Mouse (Mus musculus): ENCODE measurements around the gene Spink4. TPM values are rescaled to one million over a fixed set of nuclear protein-coding genes. Genes with fewer than 3 reads are reported as not detected.
A peak's percentile ranks its signal among the peaks of the same experiment; 100 is the strongest.
"Not testable (repeated sequence)": the region's sequence is repeated elsewhere in the genome, so short reads cannot be mapped to it uniquely, and the experiment has no call there.

Spink4 gene
- polyA plus RNA-seq, 1 experiment from 2014 or later, result not detected

- Histone ChIP-seq H3K4me1 (no peaks in the 10 kb centered on the region), H3K9me3 (no peaks in the 10 kb centered on the region), H3K4me2 (replicated peaks) (no peak overlapping the region), H3K4me3 (no peak overlapping the region), H3K9ac (no peak overlapping the region), H3K36me3 (no peaks in the 10 kb centered on the region), H3K27me3 (no peaks in the 10 kb centered on the region), H3K27ac (no peak overlapping the region)
- no peak for ATAC-seq (ENCODE audit: low FRiP score, low read depth)
Measured at GRCm38 (mm10) chr4:40914287-40914867, 5.5 kb upstream of the Spink4 start.

- Histone ChIP-seq H3K36me3 (no peaks in the 10 kb centered on the region), H3K9ac (no peak overlapping the region), H3K4me2 (replicated peaks) (no peak overlapping the region), H3K27ac (no peak overlapping the region), H3K4me3 (no peak overlapping the region), H3K9me3 (no peaks in the 10 kb centered on the region), H3K4me1 (0 out of 2 replicates have a peak, but pooled peaks cover 3% of the 10 kb centered on the region), H3K27me3 (no peaks in the 10 kb centered on the region)
- 77% methylated on average over 5 of the region's 5 CpGs for WGBS
- ATAC-seq (ENCODE audit: low FRiP score, low read depth), result no peak
Measured at GRCm38 (mm10) chr4:40915947-40916346, 3.9 kb upstream of the Spink4 start.

GRCm38 (mm10) chr4:40916592-40917155, 3.2 kb upstream of the Spink4 start:
- Histone ChIP-seq H3K27me3 (no peaks in the 10 kb centered on the region), H3K4me3 (no peak overlapping the region), H3K4me1 (0 out of 2 replicates have a peak, but pooled peaks cover 3% of the 10 kb centered on the region), H3K36me3 (no peaks in the 10 kb centered on the region), H3K9ac (no peak overlapping the region), H3K4me2 (replicated peaks) (no peak overlapping the region), H3K27ac (no peak overlapping the region), H3K9me3 (no peaks in the 10 kb centered on the region)
- ATAC-seq (ENCODE audit: low FRiP score, low read depth), result no peak
- 91% methylated on average over 7 of the region's 7 CpGs for WGBS

GRCm38 (mm10) chr4:40920576-40920975, 724 bp downstream of the Spink4 start:
- no peaks in the 10 kb centered on the region for H3K36me3 ChIP-seq
- 0 out of 2 replicates have a peak, but pooled peaks cover 3% of the 10 kb centered on the region for H3K4me1 ChIP-seq
- no peak overlapping the region for H3K9ac ChIP-seq
- ATAC-seq (ENCODE audit: low FRiP score, low read depth), result no peak
- no peaks in the 10 kb centered on the region for H3K9me3 ChIP-seq
- H3K4me2 ChIP-seq (replicated peaks), result no peak overlapping the region
- no peaks in the 10 kb centered on the region for H3K27me3 ChIP-seq
- H3K4me3 ChIP-seq, result no peak overlapping the region
- 86% methylated on average over 2 of the region's 2 CpGs for WGBS
- no peak overlapping the region for H3K27ac ChIP-seq

- Histone ChIP-seq H3K4me2 (replicated peaks) (no peak overlapping the region), H3K4me3 (no peak overlapping the region)
- WGBS, result 63% methylated on average over 3 of the region's 3 CpGs
Measured at GRCm38 (mm10) chr4:40921288-40921687, 1.4 kb downstream of the Spink4 start.

GRCm38 (mm10) chr4:40923087-40923651, 3.3 kb downstream of the Spink4 start:
- Histone ChIP-seq H3K9me3 (no peaks in the 10 kb centered on the region), H3K36me3 (no peaks in the 10 kb centered on the region), H3K27me3 (no peaks in the 10 kb centered on the region), H3K4me3 (no peak overlapping the region), H3K9ac (no peak overlapping the region), H3K27ac (no peak overlapping the region), H3K4me1 (0 out of 2 replicates have a peak, but pooled peaks cover 3% of the 10 kb centered on the region), H3K4me2 (replicated peaks) (no peak overlapping the region)
- ATAC-seq (ENCODE audit: low FRiP score, low read depth), result no peak
- 73% methylated on average over 6 of the region's 6 CpGs for WGBS

More at GRCm38 (mm10) chr4:40921288-40921687, 1.4 kb downstream of the Spink4 start:
- no peak for ATAC-seq (ENCODE audit: low FRiP score, low read depth)
- Histone ChIP-seq H3K27me3 (no peaks in the 10 kb centered on the region), H3K9ac (no peak overlapping the region), H3K4me1 (0 out of 2 replicates have a peak, but pooled peaks cover 3% of the 10 kb centered on the region), H3K9me3 (no peaks in the 10 kb centered on the region), H3K36me3 (no peaks in the 10 kb centered on the region), H3K27ac (no peak overlapping the region)

GRCm38 (mm10) chr4:40925568-40925967, 5.7 kb downstream of the Spink4 start:
- Histone ChIP-seq H3K9ac (no peak overlapping the region), H3K4me3 (no peak overlapping the region), H3K27me3 (no peaks in the 10 kb centered on the region), H3K4me2 (replicated peaks) (no peak overlapping the region), H3K9me3 (no peaks in the 10 kb centered on the region), H3K27ac (no peak overlapping the region), H3K4me1 (no peaks in the 10 kb centered on the region), H3K36me3 (no peaks in the 10 kb centered on the region)
- WGBS, result 53% methylated on average over 3 of the region's 3 CpGs
- no peak for ATAC-seq (ENCODE audit: low FRiP score, low read depth)

GRCm38 (mm10) chr4:40929046-40929445, 9.2 kb downstream of the Spink4 start:
- ATAC-seq (ENCODE audit: low FRiP score, low read depth), result no peak
- Histone ChIP-seq H3K27me3 (no peaks in the 10 kb centered on the region), H3K27ac (no peak overlapping the region), H3K4me2 (replicated peaks) (no peak overlapping the region), H3K9ac (no peak overlapping the region), H3K4me1 (no peaks in the 10 kb centered on the region), H3K4me3 (no peak overlapping the region), H3K36me3 (peaks cover 20% of the 10 kb centered on the region), H3K9me3 (no peaks in the 10 kb centered on the region)
- 90% methylated on average over 7 of the region's 7 CpGs for WGBS

- Histone ChIP-seq H3K27me3 (no peaks in the 10 kb centered on the region), H3K9ac (no peak overlapping the region), H3K27ac (no peak overlapping the region), H3K4me1 (no peaks in the 10 kb centered on the region), H3K36me3 (peaks cover 62% of the 10 kb centered on the region), H3K9me3 (no peaks in the 10 kb centered on the region), H3K4me2 (replicated peaks) (no peak overlapping the region), H3K4me3 (no peak overlapping the region)
- no peak for ATAC-seq (ENCODE audit: low FRiP score, low read depth)
- 93% methylated on average over 5 of the region's 5 CpGs for whole genome bisulfite sequencing
Measured at GRCm38 (mm10) chr4:40933694-40934093, 13.8 kb downstream of the Spink4 start.

GRCm38 (mm10) chr4:40934369-40934768, 14.5 kb downstream of the Spink4 start:
- not testable (repeated sequence) for H3K27ac ChIP-seq; ATAC-seq (ENCODE audit: low FRiP score, low read depth); H3K9ac ChIP-seq; H3K4me1 ChIP-seq; H3K9me3 ChIP-seq; H3K4me3 ChIP-seq; H3K27me3 ChIP-seq; H3K4me2 ChIP-seq (replicated peaks)
- WGBS, result 89% methylated on average over 3 of the region's 3 CpGs
- peaks cover 69% of the 10 kb centered on the region for H3K36me3 ChIP-seq

- Histone ChIP-seq H3K27ac (no peak overlapping the region), H3K4me3 (no peak overlapping the region), H3K4me1 (no peaks in the 10 kb centered on the region), H3K9me3 (0 out of 2 replicates have a peak, but pooled peaks cover 5% of the 10 kb centered on the region), H3K4me2 (replicated peaks) (no peak overlapping the region), H3K27me3 (no peaks in the 10 kb centered on the region), H3K36me3 (peaks cover 88% of the 10 kb centered on the region), H3K9ac (no peak overlapping the region)
- ATAC-seq (ENCODE audit: low FRiP score, low read depth), result peak; percentile 32; the same call in 1 of the 2 replicates
- WGBS, result 86% methylated on average over 9 of the region's 9 CpGs
Measured at GRCm38 (mm10) chr4:40936175-40936839, 16.5 kb downstream of the Spink4 start.

GRCm38 (mm10) chr4:40938793-40939192, 18.9 kb downstream of the Spink4 start:
- Histone ChIP-seq H3K36me3 (peaks cover 95% of the 10 kb centered on the region), H3K4me1 (no peaks in the 10 kb centered on the region), H3K9me3 (0 out of 2 replicates have a peak, but pooled peaks cover 5% of the 10 kb centered on the region), H3K4me3 (no peak overlapping the region), H3K27ac (no peak overlapping the region), H3K4me2 (replicated peaks) (no peak overlapping the region), H3K9ac (no peak overlapping the region), H3K27me3 (no peaks in the 10 kb centered on the region)
- no peak for ATAC-seq (ENCODE audit: low FRiP score, low read depth)
- WGBS, result 90% methylated on average over 5 of the region's 5 CpGs
